Mouse (Mus musculus) embryo, embryonic 9.5 days (tissue): ENCODE measurements at regions not wholly inside any gene's neighbourhood (a gene's known extent, or its start where the extent isn't known, plus 50 kb on each side); places are given as distances from the start of the nearest gene placed in this dataset.
A peak's percentile ranks its signal among the peaks of the same experiment; 100 is the strongest.

Experiments used
- DNase-seq: peaks from one replicate; pipeline ENCODE4 v3.0.0-alpha.2; 2017; ENCODE audit errors: extremely low spot score

- DNase-seq: no peak
These were observed 174.2 kb downstream of the Mroh4 start for GRCm38 (mm10) chr15:74461935-74462334.

- no peak for DNase-seq
These were observed 176.7 kb downstream of the Mroh4 start for GRCm38 (mm10) chr15:74459345-74459975.

GRCm38 (mm10) chr15:74458940-74459339 is 177.2 kb downstream of the Mroh4 start:
- no peak for DNase-seq

GRCm38 (mm10) chr15:74457965-74458364 is 178.2 kb downstream of the Mroh4 start:
- no peak for DNase-seq

- DNase-seq: no peak
These were observed 179.5 kb downstream of the Mroh4 start for GRCm38 (mm10) chr15:74456675-74457040.

- peak; percentile 24 for DNase-seq
These were observed 180.1 kb downstream of the Mroh4 start for GRCm38 (mm10) chr15:74455921-74456674.

GRCm38 (mm10) chr15:74454543-74454942 is 181.6 kb downstream of the Mroh4 start:
- no peak for DNase-seq

GRCm38 (mm10) chr15:74453810-74454209 is 182.3 kb downstream of the Mroh4 start:
- DNase-seq: no peak

GRCm38 (mm10) chr15:74452426-74452825 is 183.7 kb downstream of the Mroh4 start:
- DNase-seq: no peak

- no peak for DNase-seq
These were observed 194.3 kb downstream of the Mroh4 start for GRCm38 (mm10) chr15:74441889-74442288.

GRCm38 (mm10) chr15:74426989-74427388 is 209.2 kb downstream of the Mroh4 start:
- no peak for DNase-seq

- no peak for DNase-seq
These were observed 213.2 kb downstream of the Mroh4 start for GRCm38 (mm10) chr15:74423001-74423400.

GRCm38 (mm10) chr15:74420550-74420949 is 215.6 kb downstream of the Mroh4 start:
- DNase-seq: no peak

- DNase-seq: no peak
These were observed 217.5 kb downstream of the Mroh4 start for GRCm38 (mm10) chr15:74418635-74419034.

- DNase-seq: no peak
These were observed 222.9 kb downstream of the Mroh4 start for GRCm38 (mm10) chr15:74413217-74413616.

- no peak for DNase-seq
These were observed 223.9 kb downstream of the Mroh4 start for GRCm38 (mm10) chr15:74412261-74412660.

GRCm38 (mm10) chr15:74411097-74411496 is 225.1 kb downstream of the Mroh4 start:
- DNase-seq: peak; percentile 24

GRCm38 (mm10) chr15:74404866-74405265 is 231.3 kb downstream of the Mroh4 start:
- no peak for DNase-seq

- no peak for DNase-seq
These were observed 234.9 kb downstream of the Mroh4 start for GRCm38 (mm10) chr15:74401275-74401674.

- no peak for DNase-seq
These were observed 240.1 kb downstream of the Mroh4 start for GRCm38 (mm10) chr15:74396029-74396428.

GRCm38 (mm10) chr15:74387533-74387932 is 248.6 kb downstream of the Mroh4 start:
- no peak for DNase-seq

GRCm38 (mm10) chr15:74382556-74382955 is 253.6 kb downstream of the Mroh4 start:
- DNase-seq: peak; percentile 54

GRCm38 (mm10) chr15:74379366-74379765 is 256.8 kb downstream of the Mroh4 start:
- DNase-seq: no peak
